Mouse (Mus musculus) heart, adult 11 months (tissue): ENCODE results near the gene Ssc5d.
A peak's percentile ranks its signal among the peaks of the same experiment; 100 is the strongest.
"Not testable (repeated sequence)": the region's sequence is repeated elsewhere in the genome, so short reads cannot be mapped to it uniquely, and the experiment has no call there.

Experiments used
- DNase-seq: peaks from one replicate; pipeline ENCODE4 v3.0.0; 2022

Ssc5d gene

GRCm38 (mm10) chr7:4925441-4926381 lies at the start of gene Ssc5d:
Ssc5d (plus strand) TSS chr7:4925785.
- peak; percentile 98 for DNase-seq

GRCm38 (mm10) chr7:4876753-4877221 lies 48.8 kb upstream of the Ssc5d start, which contains the start of gene Isoc2a:
Isoc2a (plus strand) TSS chr7:4877153.
- DNase-seq, result peak; percentile 100

GRCm38 (mm10) chr7:4877226-4877625 lies 48.4 kb upstream of the Ssc5d start:
- DNase-seq, result no peak

- DNase-seq, result no peak
Observed at GRCm38 (mm10) chr7:4878186-4878585, 47.4 kb upstream of the Ssc5d start.

- DNase-seq, result not testable (repeated sequence)
Observed at GRCm38 (mm10) chr7:4879036-4879435, 46.5 kb upstream of the Ssc5d start.

- DNase-seq, result no peak
Observed at GRCm38 (mm10) chr7:4886680-4887079, 38.9 kb upstream of the Ssc5d start.

GRCm38 (mm10) chr7:4895186-4895585 lies 30.4 kb upstream of the Ssc5d start:
- DNase-seq, result no peak

GRCm38 (mm10) chr7:4898851-4899648 lies 26.5 kb upstream of the Ssc5d start:
- no peak for DNase-seq

- DNase-seq, result peak; percentile 93
Observed at GRCm38 (mm10) chr7:4899649-4900522, 25.7 kb upstream of the Ssc5d start.

GRCm38 (mm10) chr7:4900523-4900851 lies 25.1 kb upstream of the Ssc5d start:
- no peak for DNase-seq

- no peak for DNase-seq
Observed at GRCm38 (mm10) chr7:4901171-4901570, 24.4 kb upstream of the Ssc5d start.

- DNase-seq, result no peak
Observed at GRCm38 (mm10) chr7:4902404-4902803, 23.2 kb upstream of the Ssc5d start.

GRCm38 (mm10) chr7:4906466-4906950 lies 19.1 kb upstream of the Ssc5d start, which contains the start of gene Gm36210:
Gm36210 (minus strand) TSS chr7:4906516.
- no peak for DNase-seq

GRCm38 (mm10) chr7:4911561-4911960 lies 14.0 kb upstream of the Ssc5d start:
- peak; percentile 93 for DNase-seq

GRCm38 (mm10) chr7:4912248-4912647 lies 13.3 kb upstream of the Ssc5d start:
- DNase-seq, result no peak

- peak; percentile 99 for DNase-seq
Observed at GRCm38 (mm10) chr7:4915007-4915665, 10.4 kb upstream of the Ssc5d start, which contains the start of gene Zfp628. Zfp628 (plus strand) TSS chr7:4915217.

GRCm38 (mm10) chr7:4915669-4916416 lies 9.7 kb upstream of the Ssc5d start:
- DNase-seq, result no peak

GRCm38 (mm10) chr7:4917494-4917893 lies 8.1 kb upstream of the Ssc5d start:
- peak; percentile 89 for DNase-seq

- peak; percentile 90 for DNase-seq
Observed at GRCm38 (mm10) chr7:4918681-4919080, 6.9 kb upstream of the Ssc5d start.

- DNase-seq, result peak; percentile 91
Observed at GRCm38 (mm10) chr7:4919096-4919495, 6.5 kb upstream of the Ssc5d start.

- DNase-seq, result peak; percentile 91
Observed at GRCm38 (mm10) chr7:4919971-4920370, 5.6 kb upstream of the Ssc5d start.
